Mouse (Mus musculus): ENCODE measurements around the gene 2210407C18Rik. TPM values are rescaled to one million over a fixed set of nuclear protein-coding genes. Genes with fewer than 3 reads are reported as not detected.

Gene 2210407C18Rik
- polyA plus RNA-seq, 1 experiment: not detected

DNA sequence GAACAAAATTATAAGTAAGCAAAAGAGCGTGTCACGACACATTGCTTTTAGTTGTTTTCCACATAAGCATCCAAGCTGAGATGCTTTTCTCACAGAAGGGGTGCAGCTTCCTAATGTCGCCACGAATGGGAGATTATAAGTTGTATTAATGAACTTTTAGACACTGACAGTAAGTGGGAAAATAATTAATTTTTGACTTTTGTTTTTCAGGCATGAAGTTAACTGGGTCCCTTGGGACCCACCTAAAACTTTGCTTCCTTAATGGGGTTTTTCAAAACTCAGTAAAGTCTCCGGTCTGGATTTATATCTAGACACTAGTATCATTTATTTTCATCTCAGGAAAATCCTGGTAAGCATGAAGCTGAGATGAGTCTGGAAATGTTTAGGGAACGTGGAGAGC, 21.1 kb downstream of the 2210407C18Rik start, which contains the start of gene Olfr324:
Gene Olfr324, plus strand, starts transcription at position 301 of the 400 bp plus-strand sequence.
- Histone ChIP-seq H3K27me3 (ENCODE audit: control insufficient read depth, insufficient read depth, insufficient read length) (no peaks in the 10 kb centered on the region), H3K79me3 (ENCODE audit: low read depth) (no peaks in the 10 kb centered on the region), H3K79me2 (ENCODE audit: control insufficient read depth, insufficient read depth) (no peaks in the 10 kb centered on the region), H3ac (ENCODE audit: control insufficient read depth, insufficient read length, low read depth) (no peak within 1 kb of the TSS), H3K36me3 (ENCODE audit: control insufficient read depth, insufficient read depth) (no peaks in the 10 kb centered on the region), H3K4me3 (ENCODE audit: insufficient read depth, poor library complexity, severe bottlenecking) (no peak within 1 kb of the TSS)
- TF ChIP-seq USF1 (IDR thresholded peaks at IDR 0.05; ENCODE audit: low read depth): no peak
- TF ChIP-seq CEBPB (IDR thresholded peaks at IDR 0.05; ENCODE audit: low read depth): no peak
- no peak for TF ChIP-seq MAX (IDR thresholded peaks at IDR 0.05)
- TF ChIP-seq MYOD1 (IDR thresholded peaks at IDR 0.05; ENCODE audit: control insufficient read depth, insufficient read length, low read depth): no peak
- TF ChIP-seq CTCF (IDR thresholded peaks at IDR 0.05; ENCODE audit: control insufficient read depth, insufficient read depth, insufficient read length): no peak
- TF ChIP-seq FOSL1 (IDR thresholded peaks at IDR 0.05; ENCODE audit: insufficient read depth, low read length, poor library complexity, severe bottlenecking): no peak
- TF ChIP-seq MYOG (IDR thresholded peaks at IDR 0.05; ENCODE audit: control insufficient read depth, extremely low read depth, insufficient read length): no peak

DNA sequence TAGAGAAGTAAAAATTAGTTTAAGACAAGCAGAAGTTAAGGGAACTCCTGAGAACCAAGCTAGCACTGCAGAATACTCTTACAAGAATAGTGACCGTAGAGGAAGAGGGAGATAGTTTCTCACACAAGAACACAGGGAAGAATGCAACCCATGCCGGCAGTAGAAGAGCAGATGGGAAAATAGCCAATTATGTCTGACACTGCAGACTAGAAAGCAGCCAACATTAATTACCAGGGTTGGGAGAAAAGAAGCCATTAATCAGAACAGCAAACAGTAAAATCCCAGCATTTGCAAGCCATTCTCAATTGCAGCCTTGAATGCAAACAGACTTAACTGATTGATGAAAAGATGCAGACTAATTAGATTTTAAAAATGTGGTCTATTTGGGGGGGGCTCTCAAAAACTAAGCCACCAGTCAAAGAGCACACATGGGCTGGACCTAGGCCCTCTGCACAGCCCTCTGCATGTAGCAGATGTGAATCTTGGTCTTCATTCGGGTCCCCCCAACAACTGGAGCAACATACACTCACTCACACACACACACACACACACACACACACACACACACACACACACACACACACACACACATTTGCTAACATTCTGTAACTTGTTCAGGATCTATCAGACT, 27.1 kb downstream of the 2210407C18Rik start:
- H3K36me3 ChIP-seq (ENCODE audit: control insufficient read depth, insufficient read depth): no peaks in the 10 kb centered on the region
- no peak overlapping the region for H3K4me3 ChIP-seq (ENCODE audit: insufficient read depth, poor library complexity, severe bottlenecking)
- no peaks in the 10 kb centered on the region for H3K79me3 ChIP-seq (ENCODE audit: low read depth)
- no peak for TF ChIP-seq CEBPB (IDR thresholded peaks at IDR 0.05; ENCODE audit: low read depth)
- TF ChIP-seq MYOD1 (IDR thresholded peaks at IDR 0.05; ENCODE audit: control insufficient read depth, insufficient read length, low read depth): no peak
- no peak for TF ChIP-seq MAX (IDR thresholded peaks at IDR 0.05)
- no peak for TF ChIP-seq FOSL1 (IDR thresholded peaks at IDR 0.05; ENCODE audit: insufficient read depth, low read length, poor library complexity, severe bottlenecking)
- TF ChIP-seq USF1 (IDR thresholded peaks at IDR 0.05; ENCODE audit: low read depth): no peak
- TF ChIP-seq MYOG (IDR thresholded peaks at IDR 0.05; ENCODE audit: control insufficient read depth, extremely low read depth, insufficient read length): no peak
- TF ChIP-seq CTCF (IDR thresholded peaks at IDR 0.05; ENCODE audit: control insufficient read depth, insufficient read depth, insufficient read length): no peak
- H3K79me2 ChIP-seq (ENCODE audit: control insufficient read depth, insufficient read depth): no peaks in the 10 kb centered on the region
- H3K27me3 ChIP-seq (ENCODE audit: control insufficient read depth, insufficient read depth, insufficient read length): no peaks in the 10 kb centered on the region
- no peak overlapping the region for H3ac ChIP-seq (ENCODE audit: control insufficient read depth, insufficient read length, low read depth)

- Histone ChIP-seq H3K79me2 (ENCODE audit: control insufficient read depth, insufficient read depth) (no peaks in the 10 kb centered on the region), H3K36me3 (ENCODE audit: control insufficient read depth, insufficient read depth) (no peaks in the 10 kb centered on the region), H3ac (ENCODE audit: control insufficient read depth, insufficient read length, low read depth) (no peak overlapping the region), H3K4me3 (ENCODE audit: insufficient read depth, poor library complexity, severe bottlenecking) (no peak overlapping the region), H3K79me3 (ENCODE audit: low read depth) (no peaks in the 10 kb centered on the region), H3K27me3 (ENCODE audit: control insufficient read depth, insufficient read depth, insufficient read length) (no peaks in the 10 kb centered on the region)
- TF ChIP-seq MYOG (IDR thresholded peaks at IDR 0.05; ENCODE audit: control insufficient read depth, extremely low read depth, insufficient read length) (no peak), FOSL1 (IDR thresholded peaks at IDR 0.05; ENCODE audit: insufficient read depth, low read length, poor library complexity, severe bottlenecking) (no peak), USF1 (IDR thresholded peaks at IDR 0.05; ENCODE audit: low read depth) (no peak), CTCF (IDR thresholded peaks at IDR 0.05; ENCODE audit: control insufficient read depth, insufficient read depth, insufficient read length) (peak; percentile 45), CEBPB (IDR thresholded peaks at IDR 0.05; ENCODE audit: low read depth) (no peak), MYOD1 (IDR thresholded peaks at IDR 0.05; ENCODE audit: control insufficient read depth, insufficient read length, low read depth) (no peak), MAX (IDR thresholded peaks at IDR 0.05) (no peak)
Observed at GRCm38 (mm10) chr11:58587898-58588348, 28.0 kb downstream of the 2210407C18Rik start.

DNA sequence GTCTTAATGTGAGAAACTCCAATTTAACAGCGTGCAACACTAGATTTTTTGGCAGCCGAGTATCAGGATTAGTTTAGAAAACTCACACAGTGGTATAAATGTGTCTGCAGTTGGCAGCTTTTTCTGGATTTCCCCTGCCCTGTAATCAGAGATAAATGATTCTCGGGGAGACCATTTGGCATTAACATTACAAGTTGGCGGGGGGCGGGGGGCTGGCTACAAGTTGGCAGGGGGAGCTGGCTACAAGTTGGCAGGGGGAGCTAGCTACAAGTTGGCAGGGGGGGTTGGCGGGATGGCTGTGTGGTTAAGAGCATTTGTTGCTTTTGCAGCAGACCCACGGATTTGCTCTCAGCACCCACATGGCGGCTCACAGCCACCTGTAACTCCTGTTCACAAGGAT, 37.2 kb downstream of the 2210407C18Rik start:
- Histone ChIP-seq H3K4me3 (ENCODE audit: insufficient read depth, poor library complexity, severe bottlenecking) (no peak overlapping the region), H3K79me2 (ENCODE audit: control insufficient read depth, insufficient read depth) (no peaks in the 10 kb centered on the region), H3K36me3 (ENCODE audit: control insufficient read depth, insufficient read depth) (no peaks in the 10 kb centered on the region), H3ac (ENCODE audit: control insufficient read depth, insufficient read length, low read depth) (no peak overlapping the region), H3K79me3 (ENCODE audit: low read depth) (no peaks in the 10 kb centered on the region), H3K27me3 (ENCODE audit: control insufficient read depth, insufficient read depth, insufficient read length) (peaks cover 7% of the 10 kb centered on the region)
- TF ChIP-seq CTCF (IDR thresholded peaks at IDR 0.05; ENCODE audit: control insufficient read depth, insufficient read depth, insufficient read length) (no peak), MYOG (IDR thresholded peaks at IDR 0.05; ENCODE audit: control insufficient read depth, extremely low read depth, insufficient read length) (no peak), CEBPB (IDR thresholded peaks at IDR 0.05; ENCODE audit: low read depth) (no peak), USF1 (IDR thresholded peaks at IDR 0.05; ENCODE audit: low read depth) (no peak), MYOD1 (IDR thresholded peaks at IDR 0.05; ENCODE audit: control insufficient read depth, insufficient read length, low read depth) (no peak), FOSL1 (IDR thresholded peaks at IDR 0.05; ENCODE audit: insufficient read depth, low read length, poor library complexity, severe bottlenecking) (no peak), MAX (IDR thresholded peaks at IDR 0.05) (no peak)

- Histone ChIP-seq H3K79me3 (ENCODE audit: low read depth) (no peaks in the 10 kb centered on the region), H3K36me3 (ENCODE audit: control insufficient read depth, insufficient read depth) (no peaks in the 10 kb centered on the region), H3K27me3 (ENCODE audit: control insufficient read depth, insufficient read depth, insufficient read length) (peaks cover 7% of the 10 kb centered on the region), H3ac (ENCODE audit: control insufficient read depth, insufficient read length, low read depth) (no peak within 1 kb of the TSS), H3K79me2 (ENCODE audit: control insufficient read depth, insufficient read depth) (no peaks in the 10 kb centered on the region), H3K4me3 (ENCODE audit: insufficient read depth, poor library complexity, severe bottlenecking) (no peak within 1 kb of the TSS)
- TF ChIP-seq CTCF (IDR thresholded peaks at IDR 0.05; ENCODE audit: control insufficient read depth, insufficient read depth, insufficient read length): no peak
- TF ChIP-seq FOSL1 (IDR thresholded peaks at IDR 0.05; ENCODE audit: insufficient read depth, low read length, poor library complexity, severe bottlenecking): no peak
- TF ChIP-seq MYOG (IDR thresholded peaks at IDR 0.05; ENCODE audit: control insufficient read depth, extremely low read depth, insufficient read length): no peak
- no peak for TF ChIP-seq MYOD1 (IDR thresholded peaks at IDR 0.05; ENCODE audit: control insufficient read depth, insufficient read length, low read depth)
- TF ChIP-seq CEBPB (IDR thresholded peaks at IDR 0.05; ENCODE audit: low read depth): no peak
- no peak for TF ChIP-seq USF1 (IDR thresholded peaks at IDR 0.05; ENCODE audit: low read depth)
- TF ChIP-seq MAX (IDR thresholded peaks at IDR 0.05): no peak
Observed at GRCm38 (mm10) chr11:58577430-58577829, 38.4 kb downstream of the 2210407C18Rik start, which contains the start of gene Olfr325. Gene Olfr325, plus strand, starts transcription at chr11:58577730.

Data from C2C12 (cell line).